Mouse (Mus musculus): ENCODE data around the gene Dock8. TPM values are rescaled to one million over a fixed set of nuclear protein-coding genes. Genes with fewer than 3 reads are reported as not detected.

The Dock8 gene
- polyA plus RNA-seq, 1 experiment = 18.0 TPM

DNA sequence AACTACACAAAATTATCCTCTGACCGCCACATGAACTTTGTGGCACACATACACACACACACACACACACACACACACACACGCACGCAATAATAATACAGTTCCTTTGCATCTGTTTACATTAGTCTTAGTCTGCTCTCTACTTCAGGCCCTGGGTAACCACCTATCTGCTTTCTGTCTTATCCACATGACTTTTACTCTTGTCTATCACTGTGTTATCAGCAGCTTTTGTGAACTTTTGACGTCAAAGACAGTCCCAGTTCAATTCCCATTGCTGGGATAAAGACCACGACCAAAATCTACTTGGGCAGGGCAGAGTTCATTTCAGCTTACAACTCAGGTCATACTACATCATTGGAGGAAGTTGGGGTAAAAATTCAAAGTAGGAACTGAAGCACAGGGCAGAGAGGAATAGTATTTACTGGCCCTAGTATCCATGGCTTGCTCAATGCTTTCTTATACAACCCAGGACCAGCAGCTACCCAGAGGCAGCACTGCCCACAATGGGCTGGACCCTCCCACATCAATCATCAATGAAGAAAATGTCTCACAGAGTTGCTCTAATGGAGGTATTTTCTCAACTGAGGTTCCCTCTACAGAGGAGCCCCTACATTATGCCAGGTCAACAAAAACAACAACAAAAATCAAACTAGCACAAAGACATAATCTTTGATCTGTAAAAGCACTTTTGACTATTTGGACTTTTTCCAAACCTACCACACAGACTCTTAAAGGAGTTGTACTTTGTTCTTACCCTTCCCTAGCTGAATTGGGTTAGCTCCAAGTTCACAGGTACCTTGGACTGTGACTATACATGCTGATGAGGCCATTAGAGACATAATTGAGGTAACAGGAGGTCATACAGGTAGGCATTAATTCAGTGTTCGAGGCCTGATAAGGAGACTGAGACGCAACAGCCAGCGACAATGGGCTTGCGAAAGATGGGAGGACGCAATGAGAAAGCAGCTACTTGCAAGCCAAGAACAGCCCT lies 20.2 kb upstream of the Dock8 start:
- Histone ChIP-seq H3K4me3 (replicated peaks) (no peak overlapping the region), H3K36me3 (replicated peaks; ENCODE audit: low read length) (peaks cover 16% of the 10 kb centered on the region), H3K27me3 (replicated peaks) (no peaks in the 10 kb centered on the region), H3K4me1 (peaks cover 24% of the 10 kb centered on the region), H3K9me3 (peaks cover 13% of the 10 kb centered on the region)
- TF ChIP-seq GATA1 (IDR thresholded peaks at IDR 0.05; ENCODE audit: borderline replicate concordance, low read length) (no peak), FLI1 (IDR thresholded peaks at IDR 0.05; ENCODE audit: low read length) (no peak)

- TF ChIP-seq FLI1 (IDR thresholded peaks at IDR 0.05; ENCODE audit: low read length) (no peak), GATA1 (IDR thresholded peaks at IDR 0.05; ENCODE audit: borderline replicate concordance, low read length) (no peak)
Observed at GRCm38 (mm10) chr19:24981294-24981693, 18.0 kb upstream of the Dock8 start.

DNA sequence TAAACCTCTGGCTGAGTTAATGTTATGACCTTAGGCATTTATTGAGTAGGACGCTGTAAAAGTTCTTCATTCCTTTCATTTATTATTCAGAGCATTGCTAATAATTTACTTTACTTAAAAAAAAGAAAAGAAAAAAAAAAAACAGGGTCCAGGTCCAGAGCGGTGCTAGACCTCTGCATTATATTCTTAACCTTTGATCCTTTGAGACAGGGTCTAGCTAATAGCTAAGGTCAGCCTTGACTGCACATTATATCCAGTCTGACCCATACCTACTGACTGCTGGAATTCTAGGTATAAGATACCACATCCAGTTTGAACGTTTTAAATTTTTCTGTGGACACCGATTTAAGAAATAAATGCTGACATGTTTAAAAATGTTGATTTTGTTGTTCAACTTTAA lies 16.3 kb upstream of the Dock8 start:
- no peak overlapping the region for H3K4me3 ChIP-seq (replicated peaks)

More at GRCm38 (mm10) chr19:24981294-24981693, 18.0 kb upstream of the Dock8 start:
- no peak overlapping the region for H3K4me3 ChIP-seq (replicated peaks)
- H3K27me3 ChIP-seq (replicated peaks) = no peaks in the 10 kb centered on the region
- H3K36me3 ChIP-seq (replicated peaks; ENCODE audit: low read length) = peaks cover 6% of the 10 kb centered on the region
- H3K4me1 ChIP-seq = peaks cover 33% of the 10 kb centered on the region
- H3K9me3 ChIP-seq = no peaks in the 10 kb centered on the region

DNA sequence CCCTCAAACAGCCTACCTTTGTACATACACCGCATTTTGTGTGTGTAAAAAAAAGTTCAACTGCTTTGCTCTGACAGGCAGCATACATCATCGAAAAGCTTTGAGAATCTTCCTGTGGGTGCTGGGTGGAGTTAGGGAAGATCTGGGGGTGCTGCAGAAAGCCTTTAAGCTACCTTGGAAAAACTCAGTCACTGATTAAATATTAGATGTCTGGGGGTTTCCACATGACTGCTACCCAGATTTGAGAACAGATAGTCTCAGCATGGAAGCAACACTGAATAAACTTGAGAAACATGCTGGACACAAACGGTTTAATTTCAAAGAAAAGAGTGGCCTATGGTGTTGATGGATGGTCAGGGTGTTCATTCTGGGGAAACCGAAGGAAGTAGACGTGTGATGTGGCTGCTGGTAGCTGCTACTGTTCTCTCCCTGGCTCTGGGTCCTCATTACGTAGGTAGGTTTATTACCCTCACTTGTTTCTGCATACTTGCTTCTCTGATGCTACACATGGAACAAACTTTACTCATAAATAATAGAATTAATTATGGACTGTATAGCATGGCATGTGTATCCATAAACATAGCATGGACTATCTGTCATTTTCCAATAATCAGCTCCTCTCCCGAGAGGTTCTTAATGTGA lies 15.4 kb upstream of the Dock8 start:
- H3K4me3 ChIP-seq (replicated peaks) = no peak overlapping the region
- no peaks in the 10 kb centered on the region for H3K9me3 ChIP-seq
- H3K36me3 ChIP-seq (replicated peaks; ENCODE audit: low read length) = peaks cover 8% of the 10 kb centered on the region
- TF ChIP-seq FLI1 (IDR thresholded peaks at IDR 0.05; ENCODE audit: low read length) (no peak), GATA1 (IDR thresholded peaks at IDR 0.05; ENCODE audit: borderline replicate concordance, low read length) (no peak)
- peaks cover 51% of the 10 kb centered on the region for H3K4me1 ChIP-seq
- H3K27me3 ChIP-seq (replicated peaks) = no peaks in the 10 kb centered on the region

More for the DNA sequence above, 16.3 kb upstream of the Dock8 start:
- Histone ChIP-seq H3K9me3 (no peaks in the 10 kb centered on the region), H3K27me3 (replicated peaks) (no peaks in the 10 kb centered on the region), H3K4me1 (peaks cover 44% of the 10 kb centered on the region), H3K36me3 (replicated peaks; ENCODE audit: low read length) (peaks cover 7% of the 10 kb centered on the region)
- no peak for TF ChIP-seq GATA1 (IDR thresholded peaks at IDR 0.05; ENCODE audit: borderline replicate concordance, low read length)
- TF ChIP-seq FLI1 (IDR thresholded peaks at IDR 0.05; ENCODE audit: low read length) = no peak

DNA sequence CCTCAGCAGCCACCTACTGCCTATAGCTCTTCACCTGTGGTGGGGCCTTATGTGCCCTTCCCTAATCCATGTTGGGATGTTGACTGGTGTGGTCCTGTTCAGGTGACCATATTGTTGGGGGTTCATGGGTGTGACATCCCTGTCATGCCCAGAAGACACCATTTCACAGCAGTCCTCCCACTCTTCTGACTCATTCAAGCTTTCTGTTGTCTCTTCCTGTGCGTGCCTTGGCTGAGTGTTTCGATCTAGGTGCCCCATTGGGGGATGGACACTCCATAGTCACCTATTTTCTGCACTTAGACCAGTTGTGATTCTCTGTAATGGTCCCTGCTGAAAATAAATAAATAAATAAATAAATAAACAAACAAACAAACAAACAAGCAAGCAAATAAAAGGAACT lies 14.3 kb upstream of the Dock8 start:
- TF ChIP-seq FLI1 (IDR thresholded peaks at IDR 0.05; ENCODE audit: low read length) (no peak), GATA1 (IDR thresholded peaks at IDR 0.05; ENCODE audit: borderline replicate concordance, low read length) (no peak)
- Histone ChIP-seq H3K27me3 (replicated peaks) (no peaks in the 10 kb centered on the region), H3K4me1 (peaks cover 56% of the 10 kb centered on the region)

DNA sequence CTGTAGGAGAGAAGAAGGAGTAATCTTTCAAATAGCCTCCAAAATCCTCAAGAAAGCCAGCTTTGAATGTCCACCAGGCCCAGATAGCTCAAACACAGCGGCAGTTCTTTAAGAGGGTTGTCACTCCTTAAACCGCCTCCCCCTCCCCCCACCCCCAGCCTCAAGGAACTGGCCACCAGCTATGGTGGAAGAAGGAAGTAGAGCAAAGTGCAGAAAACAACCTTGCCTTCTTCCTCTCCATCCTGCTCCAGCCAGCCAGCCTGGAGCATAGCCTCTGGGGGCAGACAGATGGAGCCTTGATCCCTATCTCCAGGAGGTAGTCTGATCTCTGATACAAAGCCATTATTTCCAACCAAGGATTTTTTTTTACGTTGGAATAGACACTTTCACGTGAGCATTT lies 12.0 kb upstream of the Dock8 start:
- no peaks in the 10 kb centered on the region for H3K27me3 ChIP-seq (replicated peaks)
- peak overlapping the region; percentile 15 for H3K4me3 ChIP-seq (replicated peaks)
- peaks cover 70% of the 10 kb centered on the region for H3K4me1 ChIP-seq
- TF ChIP-seq GATA1 (IDR thresholded peaks at IDR 0.05; ENCODE audit: borderline replicate concordance, low read length) (no peak), FLI1 (IDR thresholded peaks at IDR 0.05; ENCODE audit: low read length) (no peak)
- H3K36me3 ChIP-seq (replicated peaks; ENCODE audit: low read length) = peaks cover 5% of the 10 kb centered on the region
- H3K9me3 ChIP-seq = no peaks in the 10 kb centered on the region

More for the DNA sequence above, 14.3 kb upstream of the Dock8 start:
- Histone ChIP-seq H3K4me3 (replicated peaks) (no peak overlapping the region), H3K9me3 (no peaks in the 10 kb centered on the region), H3K36me3 (replicated peaks; ENCODE audit: low read length) (peaks cover 8% of the 10 kb centered on the region)

- Histone ChIP-seq H3K4me1 (peaks cover 83% of the 10 kb centered on the region), H3K9me3 (no peaks in the 10 kb centered on the region), H3K4me3 (replicated peaks) (no peak overlapping the region), H3K27me3 (replicated peaks) (no peaks in the 10 kb centered on the region), H3K36me3 (replicated peaks; ENCODE audit: low read length) (peaks cover 5% of the 10 kb centered on the region)
- no peak for TF ChIP-seq GATA1 (IDR thresholded peaks at IDR 0.05; ENCODE audit: borderline replicate concordance, low read length)
- TF ChIP-seq FLI1 (IDR thresholded peaks at IDR 0.05; ENCODE audit: low read length) = no peak
Observed at GRCm38 (mm10) chr19:24988831-24989230, 10.5 kb upstream of the Dock8 start.

DNA sequence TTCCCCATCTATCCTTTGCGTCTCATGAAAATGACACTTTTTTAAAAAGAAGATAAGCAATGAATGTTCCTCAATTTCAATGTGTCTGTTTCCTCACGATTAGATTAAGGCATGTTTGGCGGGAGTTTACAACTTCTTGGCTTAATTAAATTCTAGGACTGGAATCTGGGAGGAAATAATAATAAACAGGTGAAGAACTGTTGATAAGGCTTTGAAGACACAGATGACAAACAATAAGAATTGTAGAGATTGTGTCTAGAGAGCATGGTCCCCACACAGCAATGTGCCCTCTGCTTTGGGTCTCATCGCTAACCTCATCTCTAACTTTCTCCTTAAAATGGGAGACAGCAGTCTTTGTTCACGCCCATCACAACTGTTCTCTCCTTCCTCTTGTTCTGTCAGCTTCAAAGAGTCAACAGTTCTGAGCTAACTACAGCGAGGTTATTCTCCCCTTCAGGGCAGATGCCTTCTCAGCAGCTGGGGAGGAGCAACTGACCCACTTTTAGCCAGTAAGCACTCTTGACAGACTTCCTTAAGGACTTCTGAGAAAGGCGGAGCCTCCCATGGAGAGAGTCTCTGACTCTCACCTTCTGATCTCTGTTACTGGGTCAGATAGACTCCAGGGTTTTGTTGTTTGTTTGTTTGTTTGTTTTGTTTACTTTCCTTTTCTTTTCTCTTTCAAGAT lies 9.1 kb upstream of the Dock8 start:
- peak overlapping the region; percentile 67 for H3K4me3 ChIP-seq (replicated peaks)
- no peaks in the 10 kb centered on the region for H3K9me3 ChIP-seq
- no peaks in the 10 kb centered on the region for H3K27me3 ChIP-seq (replicated peaks)
- peaks cover 83% of the 10 kb centered on the region for H3K4me1 ChIP-seq
- H3K36me3 ChIP-seq (replicated peaks; ENCODE audit: low read length) = peaks cover 2% of the 10 kb centered on the region
- no peak for TF ChIP-seq GATA1 (IDR thresholded peaks at IDR 0.05; ENCODE audit: borderline replicate concordance, low read length)
- no peak for TF ChIP-seq FLI1 (IDR thresholded peaks at IDR 0.05; ENCODE audit: low read length)

DNA sequence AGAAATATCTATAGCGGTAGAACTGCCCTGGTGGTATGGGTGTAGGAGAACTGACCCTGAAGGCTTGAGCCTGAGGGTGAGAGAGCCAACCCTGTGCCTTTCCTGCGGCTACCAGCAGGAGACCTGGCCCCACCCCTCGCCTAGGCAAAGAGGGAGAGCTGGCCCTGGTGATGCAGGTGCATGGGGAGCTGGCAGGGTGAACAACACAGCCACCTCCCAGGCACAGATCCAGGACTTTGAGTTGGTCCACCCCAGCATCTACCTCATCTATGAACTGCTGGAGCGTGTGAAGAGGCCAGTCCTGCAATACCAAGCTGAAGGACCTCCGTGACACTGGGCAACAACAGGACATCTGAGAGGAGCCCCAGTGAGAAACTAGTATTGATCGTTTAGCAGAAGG lies 5.8 kb upstream of the Dock8 start:
- Histone ChIP-seq H3K4me1 (peaks cover 96% of the 10 kb centered on the region), H3K9me3 (no peaks in the 10 kb centered on the region), H3K27me3 (replicated peaks) (no peaks in the 10 kb centered on the region), H3K4me3 (replicated peaks) (peak overlapping the region; percentile 17), H3K36me3 (replicated peaks; ENCODE audit: low read length) (peaks cover 2% of the 10 kb centered on the region)
- TF ChIP-seq GATA1 (IDR thresholded peaks at IDR 0.05; ENCODE audit: borderline replicate concordance, low read length) = no peak

All from megakaryocyte, embryonic 14.5 days (primary cell).